Mouse (Mus musculus) ovary, adult 18-20 months (tissue): ENCODE results near the gene CN725425.

Source experiments
- DNase-seq: peaks from one replicate; pipeline ENCODE4 v3.0.0; 2022; ENCODE audit warnings: low spot score, mixed read lengths

CN725425 gene

GRCm38 (mm10) chr15:91237294-91237693, 38.0 kb downstream of the CN725425 start:
- DNase-seq, result no peak

- DNase-seq, result no peak
Measured at GRCm38 (mm10) chr15:91240683-91241335, 41.5 kb downstream of the CN725425 start.

DNA sequence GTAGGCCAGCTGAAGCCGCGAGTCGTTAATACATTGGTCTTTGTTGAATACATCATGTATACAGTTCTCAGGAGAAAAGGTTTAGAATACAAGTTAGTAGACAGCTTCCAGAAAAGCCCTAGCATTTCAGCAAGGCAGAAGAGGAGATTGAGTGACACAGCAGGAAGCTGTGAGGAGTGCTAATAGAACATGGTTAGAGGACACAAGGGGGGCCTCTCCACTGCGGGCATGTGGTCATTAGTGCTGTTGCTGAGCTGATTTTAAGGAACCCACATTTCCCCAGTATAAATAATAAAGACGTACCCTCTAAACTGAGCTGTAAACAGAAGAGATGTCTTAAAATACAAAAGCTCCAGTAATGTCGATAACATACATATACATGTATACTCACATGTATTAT, 51.5 kb downstream of the CN725425 start:
- DNase-seq, result no peak

DNA sequence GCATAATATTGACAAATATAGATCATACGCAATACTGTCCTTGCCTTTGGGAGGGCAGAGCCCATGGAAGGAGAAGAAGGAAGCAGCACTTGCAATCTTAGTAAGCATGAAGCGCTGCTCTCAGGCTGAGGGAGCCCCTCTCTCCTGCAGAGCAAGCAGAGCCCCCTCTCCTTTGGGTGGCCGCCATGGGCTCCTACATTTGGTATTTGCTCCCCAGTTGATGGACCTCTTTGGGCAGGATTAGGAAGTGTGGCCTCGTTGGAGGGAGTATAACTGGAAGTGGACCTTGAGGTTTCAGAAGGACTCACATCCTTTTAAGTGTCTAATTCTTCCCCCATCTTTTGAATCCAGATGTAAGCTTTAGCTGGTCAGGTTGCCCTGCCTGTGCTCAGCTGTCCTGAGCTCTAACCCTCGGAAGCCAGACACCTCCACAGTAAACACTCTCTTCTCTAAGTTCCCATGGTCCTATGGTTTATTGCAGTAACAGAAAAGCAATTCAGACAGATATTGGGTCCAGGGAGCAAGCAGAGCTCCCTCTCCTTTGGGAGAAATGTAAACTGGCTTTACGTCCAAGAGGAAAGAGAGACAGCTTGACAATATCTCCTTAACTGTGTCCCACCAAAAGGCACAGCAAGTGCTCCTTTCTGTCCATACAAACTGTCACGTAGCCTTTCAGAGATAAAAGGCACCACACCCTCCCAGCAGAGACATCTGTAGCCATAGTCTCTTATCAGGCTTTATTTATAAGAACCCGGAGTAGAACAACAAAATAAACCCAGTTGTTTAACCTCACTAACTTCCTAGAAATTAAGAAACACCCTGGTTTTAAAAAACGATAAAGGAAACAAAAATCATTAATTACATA, 52.5 kb downstream of the CN725425 start:
- no peak for DNase-seq

GRCm38 (mm10) chr15:91252956-91253355, 53.7 kb downstream of the CN725425 start:
- DNase-seq, result no peak

GRCm38 (mm10) chr15:91255308-91255707, 56.0 kb downstream of the CN725425 start:
- no peak for DNase-seq

DNA sequence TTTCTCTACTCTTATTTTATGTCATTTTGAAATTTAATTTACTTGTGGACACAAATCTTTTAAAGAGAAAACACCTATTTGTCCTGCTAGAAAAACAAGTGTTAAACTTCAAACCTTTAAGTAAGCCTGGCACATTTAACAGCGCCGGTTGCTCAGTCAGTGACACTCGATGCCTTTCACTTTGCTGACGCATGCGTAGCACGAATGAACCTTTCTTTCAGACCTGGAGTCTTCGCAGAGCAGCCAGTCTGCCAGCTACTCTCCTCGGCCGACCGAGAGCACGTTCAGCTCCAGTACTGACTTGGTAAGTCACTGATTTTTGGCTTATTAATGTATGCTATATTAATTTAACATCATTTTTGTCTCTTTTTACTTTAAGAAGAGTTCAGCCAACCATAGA, 57.8 kb downstream of the CN725425 start:
- DNase-seq, result no peak

- no peak for DNase-seq
Measured at GRCm38 (mm10) chr15:91260578-91260977, 61.3 kb downstream of the CN725425 start.

DNA sequence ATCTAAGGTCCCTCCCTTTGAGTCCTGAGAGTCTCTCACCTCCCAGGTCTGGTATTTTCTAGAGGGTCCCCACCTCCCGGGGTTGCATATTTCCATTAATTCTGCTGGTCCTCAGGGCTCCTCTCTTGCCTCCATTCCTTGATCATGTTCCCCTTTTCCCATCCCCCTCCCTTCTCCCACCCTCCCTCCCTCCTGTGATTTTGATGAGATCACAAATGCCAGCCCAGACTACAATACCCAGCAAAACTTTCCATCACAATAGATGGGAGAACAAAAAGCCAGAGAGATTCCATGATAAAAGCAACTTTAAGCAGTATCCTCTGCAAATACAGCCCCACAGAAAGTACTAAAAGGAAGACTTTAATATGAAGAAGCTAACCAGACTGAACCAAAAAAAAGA, 64.6 kb downstream of the CN725425 start:
- no peak for DNase-seq

- no peak for DNase-seq
Measured at GRCm38 (mm10) chr15:91268532-91268931, 69.2 kb downstream of the CN725425 start.

- DNase-seq, result no peak
Measured at GRCm38 (mm10) chr15:91275961-91276360, 76.7 kb downstream of the CN725425 start.

GRCm38 (mm10) chr15:91279571-91279970, 80.3 kb downstream of the CN725425 start:
- DNase-seq, result no peak

DNA sequence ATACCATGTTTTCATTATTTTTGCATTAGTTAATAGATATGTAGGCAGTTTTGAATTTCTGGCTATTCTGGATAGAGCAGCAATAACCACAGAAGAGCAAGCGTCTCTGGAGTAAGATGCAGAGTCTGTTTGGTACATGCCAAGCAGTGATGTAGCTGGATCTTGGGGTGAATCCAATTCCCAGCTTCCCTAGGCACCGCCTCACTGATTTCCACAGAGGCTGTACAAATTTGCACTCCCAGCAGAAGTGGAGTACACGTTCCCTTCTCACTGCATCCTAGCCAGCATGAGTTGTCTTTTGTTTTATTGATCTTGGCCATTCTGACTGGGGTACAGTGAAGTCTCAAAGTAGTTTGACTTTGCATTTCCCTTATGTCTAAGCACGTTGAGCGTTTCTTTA, 82.2 kb downstream of the CN725425 start:
- DNase-seq, result no peak

DNA sequence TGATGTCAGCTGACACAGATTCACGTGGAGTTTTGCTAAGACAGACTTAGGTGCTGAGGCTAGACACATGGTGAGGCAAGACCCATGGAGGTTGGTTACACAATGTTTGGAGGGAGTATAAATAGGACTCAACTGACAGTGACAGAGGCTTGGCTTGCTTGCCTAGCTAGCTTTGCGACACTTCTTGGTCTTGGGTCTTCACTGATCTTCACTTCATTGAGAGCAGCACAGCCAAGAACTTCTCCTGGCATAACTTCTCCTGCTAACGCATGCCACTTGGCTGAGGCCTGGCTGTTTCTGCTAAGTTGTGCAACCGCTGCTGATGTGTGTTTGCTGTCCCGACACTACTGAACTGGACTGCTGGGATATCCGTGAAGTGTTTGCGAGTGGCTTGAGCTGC, 83.5 kb downstream of the CN725425 start:
- DNase-seq, result peak; percentile 10

GRCm38 (mm10) chr15:91283418-91283817, 84.1 kb downstream of the CN725425 start:
- DNase-seq, result no peak

GRCm38 (mm10) chr15:91299319-91299835, 100.1 kb downstream of the CN725425 start:
- DNase-seq, result no peak

GRCm38 (mm10) chr15:91301366-91301765, 102.1 kb downstream of the CN725425 start:
- DNase-seq, result peak; percentile 64

GRCm38 (mm10) chr15:91304296-91304852, 105.1 kb downstream of the CN725425 start:
- DNase-seq, result no peak
